Mouse (Mus musculus) liver, embryonic 14.5 days (tissue): ENCODE results near the gene Gm11627. TPM values are rescaled to one million over a fixed set of nuclear protein-coding genes. Genes with fewer than 3 reads are reported as not detected.
"Not testable (repeated sequence)": the region's sequence is repeated elsewhere in the genome, so short reads cannot be mapped to it uniquely, and the experiment has no call there.

Experiments
- ATAC-seq: fragments of 200-750 bp; cut with Nextera tagmentation; 2 replicates; pipeline ENCODE4 v1.8.0; 2017; ENCODE audit warnings: moderate number of reproducible peaks, mild to moderate bottlenecking, moderate library complexity; ENCODE audit not compliant: insufficient read depth
- DNase-seq, 3 experiments: peaks; one replicate each; pipeline ENCODE4 v3.0.0-alpha.2; 2012 to 2013; ENCODE audit warnings: low read depth in 3 of 3, low spot score in 3 of 3
- H3K27ac ChIP-seq: fragments of 300-500 bp; sonication (generic); 2 replicates; pipeline ENCODE4 v1.5.1; 2014; ENCODE audit warnings: moderate library complexity, mild to moderate bottlenecking, control low read depth, inconsistent platforms
- H3K27me3 ChIP-seq: fragments of 300-500 bp; sonication (generic); 2 replicates; pipeline ENCODE4 v1.6.1; 2014; ENCODE audit warnings: mild to moderate bottlenecking, low read length, moderate library complexity; ENCODE audit not compliant: control insufficient read depth, insufficient read depth
- H3K36me3 ChIP-seq: fragments of 300-500 bp; sonication (generic); replicated peaks from 2 replicates; pipeline ENCODE4 v1.6.1; 2014; ENCODE audit warnings: low read depth; ENCODE audit not compliant: control insufficient read depth, insufficient read depth
- H3K4me1 ChIP-seq, 2 experiments: fragments of 200-500 bp in 1 of 2; fragments of 300-500 bp in 1 of 2; sonication (generic) in 1 of 2; replicated peaks; 2 replicates each; pipeline ENCODE4 v1.6.1; 2012 to 2014; ENCODE audit warnings: antibody characterized with exemption in 1 of 2, inconsistent platforms in 1 of 2, low read length in 1 of 2; ENCODE audit not compliant: control insufficient read depth in 2 of 2, insufficient read depth in 2 of 2
- H3K4me2 ChIP-seq: fragments of 300-500 bp; sonication (generic); 2 replicates; pipeline ENCODE4 v1.6.1; 2014; ENCODE audit warnings: low read depth, mild to moderate bottlenecking, control low read depth, moderate library complexity
- H3K4me3 ChIP-seq, 2 experiments: fragments of 200-500 bp in 1 of 2; fragments of 300-500 bp in 1 of 2; sonication (generic) in 1 of 2; 2 replicates each; pipeline ENCODE4 v1.5.1; 2012 to 2014; ENCODE audit warnings: low read depth in 2 of 2, low read length in 2 of 2, mild to moderate bottlenecking in 2 of 2, control low read depth in 1 of 2, inconsistent platforms in 1 of 2, moderate library complexity in 1 of 2; ENCODE audit not compliant: insufficient read depth in 1 of 2
- H3K9ac ChIP-seq: fragments of 300-500 bp; sonication (generic); replicated peaks from 2 replicates; pipeline ENCODE4 v1.6.1; 2014; ENCODE audit warnings: mild to moderate bottlenecking, control low read depth, moderate library complexity
- H3K9me3 ChIP-seq: fragments of 300-500 bp; sonication (generic); 2 replicates; pipeline ENCODE4 v1.6.1; 2016; ENCODE audit warnings: low read length, mixed read lengths; ENCODE audit not compliant: control insufficient read depth
- CTCF ChIP-seq: IDR thresholded peaks from 2 replicates; pipeline ENCODE4 v1.5.1; 2016; ENCODE audit warnings: antibody characterized with exemption, low read depth, control low read depth
- EP300 ChIP-seq: IDR thresholded peaks from 2 replicates; pipeline ENCODE4 v1.6.1; 2016; ENCODE audit warnings: antibody characterized with exemption, low read depth
- WGBS: fragments of 180-500 bp; shearing (Covaris S2); extraction: QIAGEN DNeasy Blood & Tissue Kit; methylation state at CpG from one replicate; pipeline ENCODE4 v1.1.7; 2014; ENCODE audit not compliant: insufficient replicate concordance; 5-methylcytosine and 5-hydroxymethylcytosine counted together
- polyA plus RNA-seq, 2 experiments: library from polyadenylated mRNA; depleted of rRNA in 1 of 2; stranded (reverse) in 1 of 2; unstranded in 1 of 2; fragments of >200 nt; fragmentation: Nextera tagmentation in 1 of 2; extraction: Ambion mirVana in 1 of 2; gene quantifications; 2 replicates each; pipeline versions ENCODE4 v1.2.1 to v1.2.3; 2012 to 2014

Gm11627 gene
- polyA plus RNA-seq, 2 experiments, result 0.17 TPM; not detected in 1

DNA sequence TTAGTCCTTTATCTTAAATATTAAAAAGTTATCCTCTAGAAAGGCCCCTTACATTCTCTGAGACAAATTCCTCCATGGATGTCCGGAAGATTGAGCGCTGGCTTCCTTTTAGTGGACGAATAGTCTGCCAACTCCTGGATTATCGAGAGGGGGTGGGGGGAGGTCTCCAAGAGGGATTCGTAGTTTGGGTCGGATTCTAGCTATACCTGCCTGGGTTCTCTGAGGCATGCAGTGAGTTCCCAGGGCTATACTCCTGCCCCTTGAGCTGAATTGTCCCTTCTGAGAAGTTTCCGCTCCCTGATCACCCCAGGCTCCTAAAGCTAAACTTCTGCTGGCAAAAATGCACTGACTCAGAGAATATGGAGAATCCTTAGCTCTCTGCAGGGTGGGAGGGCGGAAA is 30.2 kb upstream of the Gm11627 start:
- H3K27ac ChIP-seq, result no peak overlapping the region

DNA sequence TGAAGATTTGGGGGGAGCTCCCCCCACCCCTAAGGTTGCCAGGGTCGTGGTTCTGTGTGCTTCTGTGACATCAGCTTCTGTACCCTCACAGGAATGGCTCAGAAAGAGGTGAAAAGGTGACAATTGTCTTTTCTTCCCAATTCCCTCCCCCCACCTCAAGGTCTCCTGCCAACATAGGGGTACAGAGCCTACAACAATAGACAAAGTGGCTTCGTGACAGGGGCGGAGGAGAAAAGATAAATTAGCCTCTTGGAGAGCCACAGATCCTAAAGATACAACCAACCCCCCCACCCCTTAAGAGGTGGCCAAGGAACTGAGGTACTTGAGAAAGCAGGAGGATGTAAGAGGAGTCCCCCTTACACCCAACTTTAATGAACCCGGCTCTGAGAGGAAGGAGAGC is 29.4 kb upstream of the Gm11627 start:
- Histone ChIP-seq H3K4me2 (no peak overlapping the region), H3K4me3 (no peak overlapping the region)

More for the DNA sequence above, 30.2 kb upstream of the Gm11627 start:
- H3K9ac ChIP-seq, result no peak overlapping the region
- ATAC-seq (no peak), DNase-seq (no peak)
- H3K9me3 ChIP-seq, result no peaks in the 10 kb centered on the region
- H3K36me3 ChIP-seq, result no peaks in the 10 kb centered on the region
- no peaks in the 10 kb centered on the region for H3K4me1 ChIP-seq
- 57% methylated on average over 8 of the region's 8 CpGs for WGBS
- no peak overlapping the region for H3K4me3 ChIP-seq
- H3K4me2 ChIP-seq, result no peak overlapping the region
- H3K27me3 ChIP-seq, result peaks cover 44% of the 10 kb centered on the region
- TF ChIP-seq EP300, result no peak
- TF ChIP-seq CTCF, result no peak

DNA sequence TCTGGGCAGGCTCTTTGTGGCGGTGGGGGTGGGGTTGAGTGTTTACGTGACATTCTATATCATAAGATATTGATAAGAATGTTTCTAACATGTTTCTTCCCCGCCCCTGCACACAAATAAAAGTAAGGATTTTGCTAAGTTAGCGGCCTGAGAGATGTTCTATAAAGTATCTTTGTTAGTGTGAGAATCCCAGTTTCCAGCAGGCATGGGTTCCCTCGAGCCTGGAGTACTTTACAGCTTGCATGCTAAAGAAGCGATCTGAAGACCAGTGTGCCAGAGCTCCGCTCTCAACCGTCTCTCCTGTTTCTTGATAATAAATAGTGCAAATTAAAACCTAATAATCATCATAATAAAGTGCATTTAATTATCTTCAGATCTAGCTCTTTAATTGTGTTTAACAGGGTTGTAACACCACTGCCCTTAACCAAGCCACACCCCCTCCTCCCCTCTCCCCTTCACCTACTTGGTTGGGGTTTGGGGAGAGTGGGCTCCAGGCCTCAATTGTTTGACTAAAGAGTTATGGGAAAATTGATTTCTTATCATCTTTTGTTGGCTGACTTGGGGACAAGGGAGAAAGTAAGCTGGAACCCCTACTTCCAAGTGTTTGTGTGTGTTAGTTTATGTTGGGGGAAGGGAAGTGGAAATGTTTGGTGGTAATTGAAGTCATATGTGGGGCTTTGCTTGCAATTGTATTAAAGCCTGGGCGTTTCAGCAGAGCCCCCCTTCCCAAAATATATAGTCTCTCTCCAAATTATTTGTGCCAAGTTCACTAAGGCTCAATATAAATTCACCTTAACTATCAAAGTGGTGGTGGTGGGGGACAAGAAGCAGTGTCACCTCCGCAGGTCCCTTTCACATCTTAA is 28.7 kb upstream of the Gm11627 start:
- Histone ChIP-seq H3K27ac (no peak overlapping the region), H3K27me3 (peaks cover 60% of the 10 kb centered on the region), H3K4me1 (no peaks in the 10 kb centered on the region), H3K36me3 (no peaks in the 10 kb centered on the region), H3K4me2 (no peak overlapping the region), H3K9me3 (no peaks in the 10 kb centered on the region), H3K4me3 (no peak overlapping the region), H3K9ac (no peak overlapping the region)
- no peak for TF ChIP-seq CTCF
- no peak for TF ChIP-seq EP300
- 43% methylated on average over 10 of the region's 10 CpGs for WGBS
- no peak for ATAC-seq
- DNase-seq, result no peak

More for the DNA sequence above, 29.4 kb upstream of the Gm11627 start:
- Histone ChIP-seq H3K9ac (no peak overlapping the region), H3K27ac (no peak overlapping the region), H3K4me1 (no peaks in the 10 kb centered on the region), H3K27me3 (peaks cover 52% of the 10 kb centered on the region), H3K9me3 (no peaks in the 10 kb centered on the region), H3K36me3 (no peaks in the 10 kb centered on the region)
- ATAC-seq (no peak), DNase-seq (no peak)
- WGBS, result 47% methylated on average over 4 of the region's 4 CpGs
- TF ChIP-seq CTCF, result no peak
- no peak for TF ChIP-seq EP300

DNA sequence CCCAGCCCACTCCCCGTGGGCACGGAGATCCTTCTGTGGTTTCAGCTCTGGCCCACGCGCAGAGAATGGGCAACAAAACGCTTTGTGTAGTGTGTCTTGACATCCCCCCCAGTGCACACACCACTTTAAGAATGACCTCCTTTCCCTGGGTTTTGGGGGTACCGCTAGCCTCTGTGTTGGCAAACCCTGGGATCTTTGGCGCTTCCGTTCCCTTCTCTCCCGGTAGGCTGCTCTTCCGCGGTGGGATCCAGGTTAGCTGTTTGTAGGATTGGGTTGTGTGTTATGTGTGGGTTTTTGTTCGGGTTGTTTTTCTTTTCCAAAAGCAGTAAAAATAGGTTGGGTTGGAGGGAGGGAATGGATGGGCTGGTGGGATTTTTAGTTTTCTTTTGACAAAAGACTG is 27.9 kb upstream of the Gm11627 start:
- not testable (repeated sequence) for H3K27ac ChIP-seq, H3K9me3 ChIP-seq, DNase-seq, H3K4me2 ChIP-seq, H3K9ac ChIP-seq, ATAC-seq, H3K4me1 ChIP-seq, H3K36me3 ChIP-seq
- peaks cover 67% of the 10 kb centered on the region for H3K27me3 ChIP-seq
- 14% methylated on average over 12 of the region's 12 CpGs for WGBS
- H3K4me3 ChIP-seq, result peak overlapping the region in 1 of 2 experiments; percentile 32; a peak in 1 of 4 replicates

DNA sequence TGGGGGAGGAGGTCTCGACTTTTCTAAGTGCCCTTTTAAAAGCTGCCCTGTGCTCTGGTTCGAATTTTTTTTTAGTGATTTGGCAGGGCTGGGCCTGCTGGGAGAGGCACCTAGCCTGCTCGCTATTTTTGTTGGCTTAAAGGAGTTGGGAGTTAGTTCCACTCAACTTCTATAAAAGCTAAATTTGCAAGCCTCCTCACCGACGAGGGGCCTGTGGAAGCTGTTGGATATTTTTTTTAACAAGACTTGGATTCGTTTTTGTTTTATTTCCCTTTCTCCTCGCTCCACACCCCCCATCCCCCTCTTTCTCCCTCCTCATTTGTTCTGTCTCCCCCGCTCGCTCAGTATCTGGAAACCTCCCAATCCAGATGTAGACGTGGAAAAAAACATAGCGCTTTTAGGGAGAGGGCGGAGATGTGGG is 27.5 kb upstream of the Gm11627 start:
- DNase-seq, result no peak

More for the DNA sequence above, 27.5 kb upstream of the Gm11627 start:
- Histone ChIP-seq H3K27me3 (peaks cover 71% of the 10 kb centered on the region), H3K9me3 (no peaks in the 10 kb centered on the region), H3K4me2 (no peak overlapping the region), H3K4me1 (no peaks in the 10 kb centered on the region), H3K9ac (no peak overlapping the region), H3K36me3 (no peaks in the 10 kb centered on the region), H3K27ac (no peak overlapping the region), H3K4me3 (peak overlapping the region in 1 of 2 experiments; percentile 32; a peak in 1 of 4 replicates)
- TF ChIP-seq CTCF, result no peak
- TF ChIP-seq EP300, result no peak
- 9% methylated on average over 12 of the region's 12 CpGs for WGBS
- ATAC-seq, result no peak
